Mouse (Mus musculus) subcutaneous adipose tissue, adult 2 months (tissue): ENCODE measurements around the gene Foxr2. TPM values are rescaled to one million over a fixed set of nuclear protein-coding genes. Genes with fewer than 3 reads are reported as not detected.

Experiments used
- polyA plus RNA-seq: library from polyadenylated mRNA; depleted of rRNA; stranded (reverse); fragments of >200 nt; gene quantifications from 2 replicates; pipeline ENCODE4 v1.2.3, GENCODE M21; 2012; ENCODE audit warnings: low replicate concordance; rRNA removed

Foxr2 gene
- polyA plus RNA-seq: not detected in 2 replicates

DNA sequence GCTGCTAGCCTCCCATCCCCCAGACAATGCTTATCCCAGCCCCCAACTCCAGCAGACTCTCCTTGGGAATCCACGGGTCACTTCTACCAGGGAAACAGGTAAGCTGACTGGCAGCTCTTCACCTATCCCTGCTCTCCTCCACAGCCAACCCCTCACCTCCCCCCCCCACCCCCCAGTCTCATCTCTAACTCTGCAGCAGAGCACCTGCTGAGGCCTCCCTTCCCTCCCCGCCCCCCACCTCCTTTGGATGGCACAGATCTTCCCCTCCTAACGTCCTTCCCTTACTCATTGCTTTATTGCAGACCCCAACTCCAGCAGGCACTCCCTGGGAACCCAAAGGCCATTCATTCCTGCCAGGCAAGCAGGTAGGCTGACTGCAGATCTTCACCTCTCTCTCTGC is at the start of gene Foxr2:
TSS of gene Foxr2 (plus strand) at position 301 of the 400 bp plus-strand sequence.

DNA sequence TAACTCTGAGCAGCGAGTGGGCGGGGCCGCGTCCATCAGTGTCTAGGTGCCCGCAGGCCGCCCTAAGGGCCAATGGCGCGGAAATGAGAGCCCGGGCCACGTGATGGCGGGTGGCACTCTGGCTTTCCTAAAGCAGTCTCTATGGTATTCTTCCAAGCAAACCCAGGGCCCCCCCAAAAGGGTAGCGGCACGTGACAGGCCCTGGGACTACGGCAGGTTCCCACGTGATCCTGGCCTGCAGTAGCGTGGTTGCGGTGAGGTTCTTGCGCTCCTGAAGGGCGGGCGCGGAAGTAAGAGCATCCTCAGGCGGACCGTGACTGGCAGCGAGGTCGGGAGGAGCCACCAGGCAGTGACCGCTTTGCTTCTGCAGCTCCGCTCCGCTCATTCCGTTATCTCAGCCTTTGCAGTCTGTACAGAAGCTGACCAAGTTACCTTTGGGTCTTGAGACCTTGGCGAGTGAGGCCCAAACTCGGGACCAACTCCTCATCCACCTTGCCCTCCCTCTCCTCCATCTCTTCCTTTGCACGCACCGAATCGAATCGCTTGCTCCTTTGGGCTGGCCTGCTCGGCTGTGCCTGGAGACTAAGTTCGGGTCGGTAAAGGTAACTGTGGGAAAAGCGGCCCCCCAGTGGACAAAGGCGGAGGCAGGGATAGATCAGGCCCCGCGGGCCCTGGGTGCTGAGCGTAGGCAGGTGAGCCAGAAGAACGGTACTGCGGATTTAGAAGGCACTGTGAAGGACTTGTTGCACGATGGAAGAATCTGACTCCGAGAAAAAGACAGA is 21.3 kb downstream of the Foxr2 start, which contains the start of gene Rragb:
TSS of gene Rragb (plus strand) at position 248 of the 782 bp plus-strand sequence.

Other genes starting within 250 kb of the Foxr2 start
- gene Usp51, start 112.3 kb upstream of the Foxr2 start, polyA plus RNA-seq: 0.39 TPM in 1 of 2 replicates, not detected in the other
- gene Mageh1, start 81.2 kb upstream of the Foxr2 start, polyA plus RNA-seq: 6.4 and 19.6 TPM in 2 replicates
- gene Rragb, start 21.2 kb downstream of the Foxr2 start, polyA plus RNA-seq: 0.42 and 4.5 TPM in 2 replicates
- 0.80 and 2.6 TPM in 2 replicates for gene Klf8, start 118.7 kb downstream of the Foxr2 start, polyA plus RNA-seq